In the genomic region with DNA sequence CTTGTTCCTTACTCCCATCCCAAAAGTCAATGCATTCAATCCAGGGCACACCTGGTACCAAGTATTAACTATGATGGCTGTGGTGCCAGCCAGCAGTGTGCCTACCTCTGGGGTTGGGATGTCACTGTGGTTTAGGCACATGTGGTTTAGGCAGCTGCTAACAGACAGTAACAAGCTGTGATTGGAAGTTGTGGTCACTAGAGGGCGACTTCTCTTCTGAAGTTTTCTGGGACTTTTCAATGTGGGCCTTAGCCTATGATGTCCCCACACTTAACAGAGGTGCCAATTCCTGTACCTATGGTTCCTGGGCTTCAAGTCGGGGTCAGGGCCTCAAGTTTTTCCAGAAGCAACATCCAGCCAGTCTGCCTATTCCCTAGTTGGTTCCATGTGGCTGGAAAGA, we compare ENCODE assay signal across 8 mouse cellular contexts. TPM values are rescaled to one million over a fixed set of nuclear protein-coding genes. Genes with fewer than 3 reads are reported as not detected.
DNase-seq lines count a peak whose midpoint lies in the region; ATAC-seq lines count a peak whose summit lies in the region.

No protein-coding gene starts in this region.

- no peaks in the 10 kb centered on the region for H3K36me3 ChIP-seq in kidney, embryonic 16.5 days (ENCODE audit: insufficient read depth, low read length)

- no peaks in the 10 kb centered on the region for H3K9me3 ChIP-seq in kidney, embryonic 16.5 days (ENCODE audit: low read length)

- peaks cover 22% of the 10 kb centered on the region for H3K4me1 ChIP-seq in kidney, embryonic 16.5 days (ENCODE audit: insufficient read depth, low read length)

- H3K9ac ChIP-seq in kidney, embryonic 16.5 days (replicated peaks; ENCODE audit: low read length): no peak overlapping the region

- H3K27ac ChIP-seq in kidney, embryonic 16.5 days (ENCODE audit: low read length): no peak overlapping the region

- no peak overlapping the region for H3K4me3 ChIP-seq in kidney, embryonic 16.5 days (ENCODE audit: low read length)

- no peaks in the 10 kb centered on the region for H3K27me3 ChIP-seq in kidney, embryonic 16.5 days (ENCODE audit: insufficient read depth, low read length)

- no peak for ATAC-seq in kidney, embryonic 16.5 days (ENCODE audit: low FRiP score, low TSS enrichment)
- ATAC-seq in megakaryocyte, adult 5-6 weeks (ENCODE audit: poor library complexity, severe bottlenecking): peak; percentile 45

- peak; percentile 62 for DNase-seq in adrenal gland, postnatal 10 days
- no peak for DNase-seq in adrenal gland, postnatal 4 days (ENCODE audit: low spot score in 2 of 2)
- peak; percentile 54 for DNase-seq in kidney, adult 18-20 months
- DNase-seq in R1 (ENCODE audit: low read depth, low spot score): peak; percentile 54
- DNase-seq in induced T-regulatory cell, adult 2 months (ENCODE audit: low read depth): peak; percentile 67
- DNase-seq in spleen, postnatal 36 days (ENCODE audit: low spot score in 2 of 2): no peak

- no peak overlapping the region for H3K4me2 ChIP-seq in kidney, embryonic 16.5 days (replicated peaks; ENCODE audit: low read depth, low read length)

- 12% methylated on average over 2 of the region's 2 CpGs for WGBS in kidney, embryonic 16.5 days

RNA-seq across cellular contexts. Expression of gene Kcnq1, which starts 45.0 kb away (rescaled TPM):
- 1 to 10 TPM; 4.4 to 5.0 TPM for total RNA-seq in adrenal gland, postnatal 10 days (2021)
- total RNA-seq in adrenal gland, postnatal 4 days (2021): 1 to 10 TPM; 3.4 to 5.6 TPM
- polyA plus RNA-seq in kidney, embryonic 16.5 days (2015; fragmentation: Nextera tagmentation; extraction: Ambion mirVana): 9.2 and 9.8 TPM in 2 replicates
- not detected in 2 replicates for total RNA-seq in megakaryocyte, adult 5-6 weeks (2015)
- not detected in 2 replicates for total RNA-seq in megakaryocyte, adult 5-6 weeks (2017)

RNA-seq across cellular contexts. Expression of gene Trpm5, which starts 56.7 kb away (rescaled TPM):
- 1 to 10 TPM in 1 of 2 experiments, under 1 TPM in 1; 0.99 to 1.0 TPM for total RNA-seq in adrenal gland, postnatal 10 days (2021)
- total RNA-seq in adrenal gland, postnatal 4 days (2021): 1 to 10 TPM; 5.2 to 6.0 TPM
- 6.0 and 6.9 TPM in 2 replicates for polyA plus RNA-seq in kidney, embryonic 16.5 days (2015; fragmentation: Nextera tagmentation; extraction: Ambion mirVana)
- not detected in 2 replicates for total RNA-seq in megakaryocyte, adult 5-6 weeks (2015)
- not detected in 2 replicates for total RNA-seq in megakaryocyte, adult 5-6 weeks (2017)

Comparison
In these comparisons a context has a peak if more than half of its experiments do, and no peak if none do; other contexts are left out.
1. DNase-seq: peak in adrenal gland, postnatal 10 days (single experiment), kidney, adult 18-20 months (single experiment), R1 (single experiment) and induced T-regulatory cell, adult 2 months (single experiment); none in adrenal gland, postnatal 4 days (0 of 2) and spleen, postnatal 36 days (0 of 2).
2. RNA of gene Kcnq1, which starts 45.0 kb away (total RNA-seq): 3.4 to 5.6 TPM in adrenal gland, postnatal 4 days and 4.4 to 5.0 TPM in adrenal gland, postnatal 10 days; not detected in megakaryocyte, adult 5-6 weeks; every median in the first group is over 4 times any median in the second.